Comparison of ENCODE assay signal across 8 mouse cellular contexts in the genomic region with DNA sequence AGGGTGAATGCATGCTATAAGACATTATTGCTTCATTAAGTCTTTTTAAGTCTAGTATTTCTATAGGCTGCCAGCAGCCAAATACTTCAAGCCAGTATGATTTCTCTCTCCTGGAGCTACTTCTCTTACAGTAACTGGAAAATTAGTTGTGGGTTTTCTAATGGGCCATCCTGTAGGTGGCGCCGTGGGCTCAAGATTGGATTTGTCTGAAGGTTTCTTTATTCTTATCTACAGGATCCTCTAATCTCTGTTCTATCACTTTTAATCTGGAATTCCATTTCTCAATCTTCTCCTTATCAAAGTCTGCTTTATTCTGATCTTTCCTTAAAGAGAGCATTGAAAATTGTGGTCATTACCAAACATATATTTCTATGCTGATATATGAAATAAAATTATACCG. TPM values are rescaled to one million over a fixed set of nuclear protein-coding genes. Genes with fewer than 3 reads are reported as not detected.
DNase-seq lines count a peak whose midpoint lies in the region; ATAC-seq and TF ChIP-seq lines count a peak whose summit lies in the region.

No protein-coding gene starts in this region.

- no peak for TF ChIP-seq POLR2A in thymus, adult 2 months (IDR thresholded peaks at IDR 0.05; ENCODE audit: control insufficient read depth, extremely low read depth, insufficient read depth, low read length, poor library complexity)

- H3K27me3 ChIP-seq in thymus, adult 2 months (ENCODE audit: control insufficient read depth, insufficient read depth, low read length): no peaks in the 10 kb centered on the region
- H3K27me3 ChIP-seq in forebrain, embryonic 15.5 days: no peaks in the 10 kb centered on the region

- no peaks in the 10 kb centered on the region for H3K4me1 ChIP-seq in thymus, adult 2 months (replicated peaks; ENCODE audit: control insufficient read depth, insufficient read depth, low read length)
- H3K4me1 ChIP-seq in forebrain, embryonic 15.5 days: no peaks in the 10 kb centered on the region

- no peak overlapping the region for H3K9ac ChIP-seq in forebrain, embryonic 15.5 days (replicated peaks)

- no peak for ATAC-seq in forebrain, embryonic 15.5 days (replicated peaks)

- peak; percentile 73 for TF ChIP-seq CTCF in gastrocnemius, adult 2 months (IDR thresholded peaks at IDR 0.05)
- no peak for TF ChIP-seq CTCF in thymus, adult 2 months (IDR thresholded peaks at IDR 0.05; ENCODE audit: borderline replicate concordance, control insufficient read depth, extremely low read depth, insufficient read depth, low read length, poor library complexity)

- H3K36me3 ChIP-seq in thymus, adult 2 months (ENCODE audit: control insufficient read depth, insufficient read depth, low read length): no peaks in the 10 kb centered on the region
- no peaks in the 10 kb centered on the region for H3K36me3 ChIP-seq in forebrain, embryonic 15.5 days

- WGBS in thymus, adult 2 months: 31% methylated on average over 3 of the region's 3 CpGs
- WGBS in forebrain, embryonic 15.5 days: 32% methylated on average over 3 of the region's 3 CpGs

- no peaks in the 10 kb centered on the region for H3K9me3 ChIP-seq in forebrain, embryonic 15.5 days

- peak; percentile 34 for DNase-seq in gastrocnemius, adult 2 months
- no peak for DNase-seq in gastrocnemius, adult 8-10 months (ENCODE audit: low spot score in 2 of 2)
- peak; percentile 30 for DNase-seq in thymus, adult 2 months
- no peak for DNase-seq in thymus, adult 18-20 months
- DNase-seq in cerebellum, postnatal 10 days: peak; percentile 62 to 65
- DNase-seq in kidney, postnatal 36 days: peak; percentile 21 to 81
- DNase-seq in lung, postnatal 25 days (ENCODE audit: low spot score): peak; percentile 23

- H3K4me2 ChIP-seq in forebrain, embryonic 15.5 days (replicated peaks): no peak overlapping the region

- intact Hi-C loops in gastrocnemius, adult 2 months (cut with DNase I): loop anchor here (1.0 kb wide), 1 partner anchor 224 kb away; no protein-coding TSS in a partner anchor

- no peak overlapping the region for H3K27ac ChIP-seq in gastrocnemius, adult 2 months
- H3K27ac ChIP-seq in thymus, adult 2 months (ENCODE audit: control insufficient read depth, insufficient read depth, low read length): no peak overlapping the region
- H3K27ac ChIP-seq in forebrain, embryonic 15.5 days (replicated peaks): no peak overlapping the region

- H3K4me3 ChIP-seq in gastrocnemius, adult 2 months: no peak overlapping the region
- H3K4me3 ChIP-seq in thymus, adult 2 months (ENCODE audit: control insufficient read depth, insufficient read depth, low read length): no peak overlapping the region
- no peak overlapping the region for H3K4me3 ChIP-seq in forebrain, embryonic 15.5 days

RNA-seq across cellular contexts. Expression of gene Trcg1, which starts 27.0 kb away (rescaled TPM):
- total RNA-seq in gastrocnemius, adult 2 months (2021): not detected
- total RNA-seq in gastrocnemius, adult 8-10 months (2022): not detected
- polyA plus RNA-seq in thymus, adult 2 months (2012; rRNA removed): 0.03 and 0.06 TPM in 2 replicates
- not detected in 2 replicates for polyA plus RNA-seq in forebrain, embryonic 15.5 days (2015; fragmentation: Nextera tagmentation; extraction: Ambion mirVana)

RNA-seq across cellular contexts. Expression of gene Commd4, which starts 51.2 kb away (rescaled TPM):
- 10 to 100 TPM; 26.3 to 27.1 TPM for total RNA-seq in gastrocnemius, adult 2 months (2021)
- 10 to 100 TPM; 24.9 to 32.8 (median 31.1) TPM for total RNA-seq in gastrocnemius, adult 8-10 months (2022)
- polyA plus RNA-seq in thymus, adult 2 months (2012; rRNA removed): 318 and 366 TPM in 2 replicates
- polyA plus RNA-seq in forebrain, embryonic 15.5 days (2015; fragmentation: Nextera tagmentation; extraction: Ambion mirVana): 171 and 182 TPM in 2 replicates

RNA-seq across cellular contexts. Expression of gene 1700017B05Rik, which starts 53.1 kb away (rescaled TPM):
- 1 to 10 TPM; 3.8 to 5.3 TPM for total RNA-seq in gastrocnemius, adult 2 months (2021)
- 1 to 10 TPM; 1.8 to 3.3 (median 2.5) TPM for total RNA-seq in gastrocnemius, adult 8-10 months (2022)
- 43.5 and 54.4 TPM in 2 replicates for polyA plus RNA-seq in thymus, adult 2 months (2012; rRNA removed)
- polyA plus RNA-seq in forebrain, embryonic 15.5 days (2015; fragmentation: Nextera tagmentation; extraction: Ambion mirVana): 5.0 and 5.8 TPM in 2 replicates

Comparison
In these comparisons a context has a peak if more than half of its experiments do, and no peak if none do; other contexts are left out.
1. DNase-seq: peak in gastrocnemius, adult 2 months (single experiment), thymus, adult 2 months (single experiment), cerebellum, postnatal 10 days (2 of 2), kidney, postnatal 36 days (2 of 2) and lung, postnatal 25 days (single experiment); none in gastrocnemius, adult 8-10 months (0 of 2) and thymus, adult 18-20 months (0 of 2).